Mouse (Mus musculus) adrenal gland, postnatal 10 days (tissue): ENCODE results near the gene Cops7a. TPM values are rescaled to one million over a fixed set of nuclear protein-coding genes. Genes with fewer than 3 reads are reported as not detected.

Source experiments
- DNase-seq: peaks from one replicate; pipeline ENCODE4 v3.0.0; 2021; ENCODE audit warnings: mixed read lengths
- total RNA-seq, 2 experiments: library from RNA; stranded (reverse); gene quantifications; 2 replicates each; pipeline ENCODE4 v1.2.3; 2021

Gene Cops7a
- total RNA-seq, 2 experiments from 2014 or later: 122 to 129 TPM

DNA sequence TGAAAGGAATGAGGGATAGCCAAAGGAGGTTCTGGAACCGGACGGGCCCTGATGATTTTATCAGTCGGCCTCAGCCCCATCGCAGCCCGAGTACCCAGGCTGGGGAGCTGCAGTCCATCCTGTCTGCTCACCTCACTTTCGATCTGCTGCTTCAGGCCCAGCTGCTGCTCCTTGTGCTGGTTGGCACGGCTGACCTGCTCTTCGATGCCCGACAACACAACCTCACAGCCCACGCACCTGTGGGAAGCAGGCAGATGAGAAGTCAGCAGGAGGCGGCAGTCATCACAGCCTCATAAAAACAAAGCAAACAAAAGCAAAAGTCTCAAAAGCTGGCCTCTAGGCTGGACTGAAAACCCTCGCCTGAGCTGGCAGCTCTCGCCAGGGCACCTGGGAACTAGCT is 5.4 kb downstream of the Cops7a start:
- DNase-seq: no peak

DNA sequence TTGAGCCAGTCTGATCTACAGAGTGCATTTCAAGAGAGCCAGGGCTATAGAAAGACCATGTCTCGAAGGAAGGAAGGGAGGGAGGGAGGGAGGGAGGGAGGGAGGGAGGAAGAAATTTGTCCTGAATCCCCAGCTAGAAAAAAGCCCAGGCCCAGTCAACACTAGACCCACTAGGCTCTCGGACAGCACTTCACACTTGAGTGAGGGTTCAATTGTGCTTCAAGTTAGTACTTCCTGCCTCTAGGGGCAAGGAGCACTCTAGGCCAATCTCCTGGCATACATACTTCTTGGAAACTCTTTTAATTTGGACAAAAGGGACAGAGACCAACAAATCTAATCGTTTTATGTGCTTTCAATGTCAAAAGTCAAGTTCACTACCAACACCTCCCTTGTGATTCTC is 7.2 kb downstream of the Cops7a start:
- DNase-seq: no peak

DNA sequence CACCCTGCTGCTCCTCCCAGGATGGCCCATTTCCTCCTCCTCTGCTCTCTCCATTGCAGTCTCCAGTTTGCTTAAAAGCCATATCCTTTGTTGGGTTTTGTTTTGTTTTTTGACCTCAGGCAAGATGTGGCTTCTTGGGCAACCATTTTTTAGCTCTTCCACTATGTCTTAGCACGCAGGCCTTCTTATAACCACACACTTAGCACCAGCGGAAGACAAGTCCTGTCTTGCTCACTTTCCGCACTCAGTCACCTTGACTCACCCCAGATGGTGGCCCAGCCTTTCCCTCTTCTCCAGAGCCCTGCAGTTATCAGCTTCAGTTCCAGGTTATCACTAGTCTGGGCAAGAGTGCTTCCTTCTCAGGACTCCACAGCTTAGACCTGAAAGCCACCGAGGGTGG is 10.1 kb downstream of the Cops7a start:
- DNase-seq: no peak

DNA sequence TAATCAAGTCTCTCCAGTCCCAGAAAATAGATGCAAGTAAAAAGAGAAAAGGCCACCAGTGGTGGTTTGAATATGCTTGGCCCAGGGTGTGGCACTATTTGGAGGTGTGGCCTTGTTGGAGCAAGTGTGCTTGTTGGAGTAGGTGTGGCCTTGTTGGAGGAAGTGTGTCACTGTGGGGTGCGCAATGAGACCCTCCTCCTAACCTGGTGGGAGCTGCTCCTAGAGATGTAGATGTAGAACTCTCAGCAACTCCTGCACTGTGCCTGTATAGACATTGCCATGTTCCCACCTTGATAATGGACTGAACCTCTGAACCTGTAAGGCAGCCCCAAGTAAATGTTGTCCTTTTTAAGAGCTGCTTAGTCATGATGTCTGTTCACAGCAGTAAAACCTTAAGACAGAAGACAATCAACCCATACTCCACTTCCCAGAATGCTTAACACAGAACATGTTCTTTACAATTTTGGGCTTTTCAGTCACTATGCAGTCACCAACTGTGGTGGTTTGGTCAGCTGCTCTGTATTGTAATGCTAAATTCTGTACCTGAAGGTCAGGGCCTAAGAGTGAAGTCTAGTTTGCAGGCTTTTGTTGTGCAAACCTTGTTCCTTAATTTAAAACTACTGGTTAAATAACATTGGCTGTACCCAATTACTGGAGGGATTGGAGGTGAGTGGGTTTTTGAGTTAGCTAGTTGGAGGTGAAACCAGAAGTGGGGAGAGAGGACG is 11.2 kb downstream of the Cops7a start:
- no peak for DNase-seq

DNA sequence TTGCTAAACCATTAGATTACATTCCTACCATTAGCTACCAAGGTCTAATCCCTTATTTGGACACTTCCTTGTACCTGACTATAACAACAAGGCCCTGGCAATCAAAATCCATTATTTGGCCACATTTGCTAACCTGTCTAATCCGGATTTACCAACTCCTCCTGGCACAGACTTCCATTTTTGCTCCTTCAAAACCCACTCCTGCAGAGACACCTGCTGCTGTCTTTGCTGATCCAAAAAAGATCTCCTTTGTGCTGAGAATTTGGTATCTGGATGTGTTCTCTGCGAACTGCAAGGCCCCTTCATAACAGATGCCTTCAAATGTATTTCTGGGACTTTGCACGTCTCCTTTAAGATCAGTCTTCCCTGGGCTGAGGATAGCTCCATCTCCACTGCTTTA is 21.8 kb downstream of the Cops7a start:
- no peak for DNase-seq

DNA sequence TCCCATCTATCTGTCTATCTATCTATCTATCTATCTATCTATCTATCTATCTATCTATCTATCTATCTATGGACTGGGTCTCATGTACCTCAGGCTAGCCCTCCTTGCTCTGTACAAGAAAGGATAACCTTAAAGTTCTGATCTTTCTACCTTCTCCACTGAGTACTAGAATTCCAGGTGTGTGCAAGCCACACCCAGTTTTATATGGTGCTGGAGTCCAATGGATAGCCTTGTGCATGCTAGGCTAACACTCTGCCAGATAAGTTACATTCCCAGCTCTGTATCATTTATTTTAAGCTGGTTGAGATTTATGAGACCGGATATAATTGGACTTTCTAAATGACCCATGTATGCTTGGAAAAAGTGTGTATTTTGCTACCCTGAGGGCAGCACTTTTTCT is 23.7 kb downstream of the Cops7a start:
- no peak for DNase-seq

DNA sequence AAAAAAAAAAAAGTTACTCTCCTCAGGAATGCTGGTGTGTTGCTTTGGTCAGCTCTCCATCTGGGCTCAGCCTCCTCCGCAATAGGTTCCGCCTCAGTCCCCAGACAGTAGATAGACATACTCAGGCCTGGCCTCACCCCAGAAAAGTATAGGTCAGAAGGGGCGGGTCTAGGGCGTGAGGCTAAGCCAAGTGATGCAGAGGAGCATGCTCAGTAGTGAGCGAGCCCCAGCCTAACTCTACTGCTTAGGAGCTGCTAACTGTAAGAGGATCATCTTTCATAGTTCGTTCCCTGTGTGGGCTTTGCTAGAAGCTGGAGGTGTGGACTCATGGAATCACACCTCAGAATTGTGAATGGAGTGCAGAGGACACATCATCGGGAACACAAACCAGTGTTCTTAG is 26.8 kb downstream of the Cops7a start:
- no peak for DNase-seq

DNA sequence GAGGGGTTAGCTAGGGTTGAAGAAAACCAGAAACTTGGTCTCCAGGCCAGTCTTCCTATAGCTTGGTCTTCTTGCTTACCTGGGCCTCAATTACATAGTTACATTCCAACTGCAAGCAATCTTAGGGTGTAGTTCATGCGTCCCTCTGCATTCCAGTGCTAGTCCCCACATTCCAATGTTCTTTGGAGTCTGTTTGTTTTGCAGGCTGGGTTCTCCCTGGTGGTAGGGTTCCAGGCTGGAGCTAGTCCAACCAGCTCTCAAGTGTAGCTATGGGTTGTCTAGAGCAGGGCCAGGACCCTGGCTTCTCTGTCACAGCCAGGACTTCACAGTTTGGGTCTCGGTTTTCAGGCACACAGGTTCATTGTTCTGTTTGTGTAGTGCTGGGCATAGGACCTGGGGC is 27.8 kb downstream of the Cops7a start:
- DNase-seq: no peak

DNA sequence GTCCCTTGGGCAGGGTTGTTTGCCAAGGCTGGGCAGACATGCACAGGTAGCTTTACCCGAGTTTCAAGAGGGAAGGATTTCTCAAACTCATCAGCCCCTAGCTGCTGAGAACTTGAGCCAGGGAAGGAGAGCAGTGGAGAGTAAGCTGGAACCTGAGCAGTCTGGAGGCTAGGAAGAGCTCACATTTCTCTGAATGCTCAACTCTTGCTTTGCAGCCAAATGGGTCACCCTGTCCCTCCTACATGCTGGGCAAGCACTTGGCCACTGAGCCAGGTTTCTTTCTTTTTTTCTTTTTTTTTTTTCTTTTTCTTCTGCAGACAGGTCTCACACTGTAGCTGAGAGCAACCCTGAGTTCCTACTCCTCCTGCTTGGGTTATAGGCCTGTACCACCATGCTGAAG is 28.7 kb downstream of the Cops7a start:
- DNase-seq: no peak

DNA sequence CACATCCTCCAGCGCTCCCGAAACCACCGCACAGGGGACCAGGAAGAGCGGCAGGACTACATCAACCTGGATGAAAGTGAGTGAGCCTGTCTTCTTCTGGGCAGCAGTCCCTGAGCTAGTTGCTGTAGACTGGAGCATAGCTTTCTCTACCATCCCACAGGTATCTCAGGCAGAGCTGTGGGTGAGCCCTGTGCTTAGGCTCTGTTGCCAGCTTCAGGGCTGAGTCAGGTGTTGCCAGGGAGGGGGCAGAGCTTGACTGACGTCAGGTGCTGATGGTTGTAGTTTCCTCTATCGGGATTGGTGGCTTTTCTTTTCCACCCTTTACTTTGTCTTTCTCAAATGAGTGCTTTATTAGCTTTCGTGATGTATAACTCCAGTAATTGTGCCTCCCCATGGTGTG is 30.7 kb downstream of the Cops7a start:
- DNase-seq: no peak

DNA sequence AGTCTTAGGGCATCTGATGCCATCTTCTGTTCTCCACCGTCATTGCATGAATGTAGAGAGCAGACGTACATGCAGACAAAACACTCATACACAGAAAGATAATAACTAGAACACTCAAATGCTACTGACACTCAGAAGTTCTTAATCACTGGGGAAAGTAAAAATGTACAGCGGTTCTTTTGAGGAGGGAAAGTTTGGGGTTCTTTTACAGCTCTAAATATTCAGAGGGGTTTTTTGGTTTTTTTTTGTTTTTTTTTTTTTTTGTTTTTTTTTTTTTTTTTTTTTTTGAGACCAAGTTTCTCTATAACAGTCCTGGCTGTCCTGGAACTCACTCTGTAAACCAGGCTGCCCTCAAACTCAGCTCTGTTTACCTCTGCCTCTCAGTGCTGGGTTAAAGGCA is 32.2 kb downstream of the Cops7a start:
- DNase-seq: no peak

DNA sequence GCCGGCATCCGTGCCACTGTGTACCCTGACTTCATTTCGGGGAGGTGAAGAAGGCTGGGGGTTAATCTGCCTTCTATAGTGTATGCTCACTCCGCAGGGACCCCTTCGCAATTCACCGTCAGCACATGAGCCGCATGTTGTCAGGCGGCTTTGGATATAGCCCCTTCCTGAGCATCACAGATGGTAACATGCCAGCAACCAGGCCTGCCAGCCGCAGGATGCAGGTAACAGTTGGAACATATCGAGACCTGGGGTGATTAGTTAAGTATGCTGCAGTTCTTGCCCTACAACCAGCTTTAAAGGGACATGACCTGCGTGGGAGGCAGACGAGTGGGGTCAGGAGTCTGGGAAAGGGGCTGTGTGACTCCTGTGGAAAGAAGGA is 33.0 kb downstream of the Cops7a start:
- no peak for DNase-seq

DNA sequence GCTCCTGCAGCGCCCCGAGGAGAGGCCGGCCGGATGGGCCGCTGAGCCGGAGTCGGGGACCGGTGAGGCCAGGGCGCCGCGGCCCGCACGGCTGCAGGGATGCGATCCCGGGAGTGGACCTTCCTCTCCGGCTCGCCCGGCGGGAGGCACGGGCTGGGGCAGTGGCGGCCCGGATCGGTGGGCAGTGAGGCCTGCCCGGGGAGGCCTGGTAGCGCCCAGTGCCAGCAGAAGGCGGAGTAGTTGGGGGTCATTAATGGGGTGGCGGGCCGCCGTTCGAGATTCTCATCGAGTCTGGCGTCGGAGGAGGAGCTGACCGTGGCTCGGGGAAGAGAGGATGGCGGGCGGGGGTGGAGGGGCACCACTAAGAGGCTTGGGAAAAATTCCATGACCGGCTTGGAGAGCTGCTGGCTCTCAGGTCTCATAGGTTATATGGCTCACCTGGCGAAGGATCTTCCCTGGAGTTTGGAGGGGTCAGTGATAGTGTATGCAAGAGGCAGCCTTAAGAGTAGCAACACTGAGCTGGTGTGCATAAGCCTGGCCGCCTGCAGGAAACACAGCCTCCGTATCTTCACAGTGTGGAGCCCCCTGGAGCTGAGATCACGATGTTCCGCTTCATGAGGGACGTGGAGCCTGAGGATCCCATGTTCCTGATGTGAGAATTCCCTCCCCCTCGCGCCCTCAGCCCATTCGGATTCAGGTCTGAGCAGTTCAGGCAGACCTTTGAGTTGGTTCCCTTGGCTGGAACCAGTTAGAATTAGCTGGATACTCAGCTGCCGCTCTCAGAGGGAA is 33.6 kb downstream of the Cops7a start:
- peak; percentile 56 for DNase-seq

DNA sequence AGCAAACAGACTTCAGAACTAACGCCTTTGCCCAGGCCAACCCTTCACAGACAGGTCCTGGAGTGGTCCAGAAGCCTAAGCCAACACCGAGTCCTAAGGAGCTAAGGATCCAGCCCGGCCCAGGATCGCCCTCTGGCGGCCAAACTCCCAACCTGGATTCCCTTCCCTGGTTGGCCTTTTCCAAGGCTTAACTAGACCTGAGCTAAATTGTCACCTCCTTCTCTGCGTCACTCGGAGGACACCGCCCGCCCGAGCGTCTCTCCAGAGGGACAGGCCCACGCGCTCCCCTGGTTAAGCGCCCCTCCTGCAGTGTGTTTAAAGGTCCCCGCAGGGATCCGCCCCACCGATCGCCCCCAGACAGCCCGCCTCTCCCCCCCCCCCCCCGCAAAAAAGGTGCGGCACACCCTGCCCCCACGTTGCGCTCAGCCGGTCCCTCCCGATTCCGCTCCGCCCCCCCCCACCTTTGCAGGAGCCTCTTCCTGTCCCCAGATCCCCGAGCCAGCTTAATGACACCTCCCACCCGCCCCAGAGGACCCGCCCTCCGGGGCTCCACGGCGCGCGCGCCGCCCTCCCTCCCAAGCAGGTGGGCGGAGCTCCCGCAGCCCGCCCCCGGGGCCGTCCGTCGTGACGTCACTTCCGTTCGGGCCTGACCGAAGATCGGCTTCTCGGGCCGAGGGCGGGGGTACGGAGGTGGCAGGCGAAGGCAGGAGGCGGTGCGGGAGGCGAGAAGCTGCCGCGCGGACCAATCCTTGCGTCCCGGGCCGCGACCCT is 34.4 kb downstream of the Cops7a start, which contains the start of gene Mlf2:
TSS of gene Mlf2 (plus strand) at position 633 of the 771 bp plus-strand sequence.
- peak; percentile 100 for DNase-seq

DNA sequence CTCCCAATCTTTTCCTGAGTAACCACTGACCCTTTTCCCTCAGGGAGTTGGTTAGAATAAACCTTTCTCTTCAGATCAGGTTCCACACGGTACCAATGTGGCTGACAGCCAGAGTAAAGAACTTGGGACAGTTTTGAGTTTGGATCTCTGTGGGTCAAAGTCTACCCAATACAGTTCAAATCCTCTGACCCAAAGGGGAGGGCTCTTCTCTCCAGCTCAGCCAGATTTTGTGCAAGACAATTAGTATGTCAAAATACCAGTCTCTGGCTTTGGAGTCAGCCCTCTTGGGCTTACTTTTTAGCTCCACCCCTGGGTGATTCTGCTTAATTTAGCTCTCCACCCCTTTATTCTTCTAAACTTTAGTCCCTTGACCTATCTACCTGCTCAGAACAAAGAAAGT is 35.1 kb downstream of the Cops7a start:
- DNase-seq: peak; percentile 60

DNA sequence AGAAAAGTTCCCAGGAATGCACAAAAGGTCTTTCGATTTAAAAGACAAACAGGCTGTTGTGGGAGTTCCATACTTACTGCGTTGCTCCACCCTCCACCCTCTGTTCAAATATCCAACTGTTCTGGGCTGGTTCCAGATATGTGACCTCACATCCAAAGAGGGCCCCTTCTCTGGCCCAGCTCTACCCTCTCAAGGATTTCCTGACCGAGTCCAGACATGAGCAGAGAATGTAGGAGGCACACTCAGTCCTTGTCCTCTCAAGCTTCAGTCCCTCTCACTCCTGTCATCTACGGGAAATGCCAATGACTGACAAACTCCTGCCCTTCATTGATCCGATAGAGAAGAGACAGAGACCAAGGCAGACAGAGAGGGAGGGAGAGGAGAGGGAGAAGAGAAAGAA is 39.4 kb downstream of the Cops7a start:
- DNase-seq: peak; percentile 77

DNA sequence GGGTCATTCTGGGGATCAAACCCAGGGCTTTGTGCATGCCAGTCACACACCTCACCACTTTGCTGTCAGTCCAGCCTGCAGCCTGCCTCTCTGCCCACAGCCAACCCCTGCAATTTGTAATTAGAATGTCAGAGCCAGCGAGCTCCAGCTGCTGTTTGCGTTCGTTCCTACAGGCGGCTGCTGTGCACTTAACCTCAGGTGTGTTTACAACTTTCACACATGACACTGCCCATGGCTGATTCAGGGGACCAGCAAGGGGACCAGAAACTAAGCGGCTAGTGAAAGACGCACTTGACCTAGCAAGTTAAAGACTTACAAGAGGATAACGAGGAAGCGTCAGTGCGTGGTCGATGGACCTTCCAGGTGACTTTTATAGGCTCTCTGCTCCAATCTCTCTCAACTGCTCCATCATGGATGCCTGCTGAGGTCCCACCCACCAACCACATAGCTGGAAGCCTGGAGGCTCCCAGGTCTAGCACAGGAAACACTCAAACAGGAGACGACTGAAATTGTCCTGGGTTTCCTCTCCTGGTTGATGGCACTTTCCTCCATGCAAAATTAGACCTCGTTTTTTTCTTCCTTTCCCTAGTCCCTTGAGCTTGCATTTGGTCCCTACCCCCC is 40.1 kb downstream of the Cops7a start:
- peak; percentile 20 for DNase-seq

DNA sequence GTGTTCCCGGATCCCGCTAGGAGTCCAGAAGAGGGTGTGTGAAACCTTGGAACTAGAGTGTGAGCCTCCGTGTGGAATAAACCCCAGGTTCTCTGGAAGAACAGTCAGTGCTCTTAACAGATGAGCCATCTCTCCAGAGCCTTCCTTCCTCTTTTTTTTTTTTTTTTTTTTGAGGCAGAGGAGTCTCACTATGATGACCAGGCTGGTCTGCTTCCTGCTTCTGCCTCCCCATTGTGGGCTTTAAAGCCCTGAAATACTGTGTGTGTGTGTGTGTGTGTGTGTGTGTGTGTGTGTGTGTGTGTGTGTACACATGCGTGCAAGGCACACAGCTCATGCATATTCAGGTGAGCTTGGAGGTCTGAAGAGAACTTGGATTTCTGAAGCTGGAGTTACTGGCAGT is 43.8 kb downstream of the Cops7a start:
- DNase-seq: no peak

DNA sequence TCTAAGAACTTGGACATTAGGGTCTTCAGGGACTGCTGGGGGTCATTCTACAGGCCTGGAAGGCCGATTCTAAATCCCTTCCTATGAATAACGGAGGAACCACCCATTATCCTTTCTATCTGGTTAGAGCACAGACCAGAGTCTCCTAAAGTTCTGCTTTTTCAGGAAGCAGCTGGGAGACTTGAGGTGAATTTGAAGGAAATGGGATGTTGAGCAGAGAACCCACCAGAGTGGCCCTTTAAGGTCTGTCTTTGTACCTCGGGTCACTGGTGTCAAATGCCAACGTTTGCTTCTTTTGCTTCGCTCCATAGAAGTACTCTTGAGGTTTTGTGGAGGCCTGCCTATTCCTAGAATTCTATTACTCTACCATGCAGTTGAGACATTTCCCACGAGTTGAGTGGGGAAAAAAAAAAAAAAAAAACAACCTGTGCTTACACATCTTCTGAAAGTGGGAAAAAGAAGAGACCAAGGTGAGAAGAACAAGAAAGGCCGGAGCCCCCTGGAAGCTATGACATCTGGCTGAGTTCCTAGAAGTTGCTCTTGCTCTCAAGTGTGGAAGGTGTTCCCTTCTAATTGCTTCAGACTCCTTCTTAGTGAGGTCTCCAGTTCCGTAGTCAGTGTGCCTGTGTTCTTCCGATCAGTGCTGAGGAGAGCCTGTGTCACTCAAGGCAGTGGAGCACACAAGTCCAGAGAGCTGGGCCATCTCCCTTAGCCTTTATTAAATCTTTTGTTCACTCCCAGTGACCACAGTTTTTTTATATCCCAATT is 44.8 kb downstream of the Cops7a start:
- DNase-seq: no peak

DNA sequence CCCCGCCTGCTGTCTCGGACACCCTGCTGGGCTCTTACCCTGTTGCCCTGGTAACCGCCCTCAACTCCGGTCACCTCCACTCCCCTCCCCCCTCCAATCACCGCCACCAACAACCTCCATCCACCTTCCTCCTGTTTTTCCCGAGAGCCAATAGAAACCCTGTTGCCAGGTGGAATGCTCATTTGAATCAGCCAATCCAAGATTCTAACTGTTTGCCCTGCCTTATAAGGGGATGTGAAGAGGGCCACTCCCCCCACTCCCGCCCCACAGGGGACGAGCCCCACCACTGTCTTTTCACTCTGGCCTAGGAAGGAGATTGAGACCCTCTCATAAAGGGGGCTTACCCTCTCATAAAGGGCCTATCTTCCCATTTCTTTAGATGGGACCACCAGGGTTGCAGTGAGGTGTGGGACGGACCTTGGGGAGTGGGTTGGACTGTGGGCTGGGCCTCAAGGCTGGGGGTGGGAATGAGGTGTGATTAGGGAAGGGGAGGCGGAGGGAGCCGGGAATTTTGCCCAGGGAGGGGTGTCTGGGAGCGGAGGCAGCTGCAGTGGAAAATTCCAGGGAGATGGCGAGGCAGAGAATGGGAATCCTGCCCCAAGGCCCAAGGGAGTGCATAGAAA is 45.5 kb downstream of the Cops7a start, which contains the start of gene Ptms:
TSS of gene Ptms (minus strand) at position 409 of the 623 bp plus-strand sequence.
- DNase-seq: peak; percentile 94
